Mouse (Mus musculus): Measurements from ENCODE around the gene Vmn1r203. TPM values are rescaled to one million over a fixed set of nuclear protein-coding genes. Genes with fewer than 3 reads are reported as not detected.
"Not testable (repeated sequence)": the region's sequence is repeated elsewhere in the genome, so short reads cannot be mapped to it uniquely, and the experiment has no call there.

Gene Vmn1r203
- not detected in 2 replicates for polyA plus RNA-seq (2014; fragmentation: Nextera tagmentation; extraction: Ambion mirVana)

DNA sequence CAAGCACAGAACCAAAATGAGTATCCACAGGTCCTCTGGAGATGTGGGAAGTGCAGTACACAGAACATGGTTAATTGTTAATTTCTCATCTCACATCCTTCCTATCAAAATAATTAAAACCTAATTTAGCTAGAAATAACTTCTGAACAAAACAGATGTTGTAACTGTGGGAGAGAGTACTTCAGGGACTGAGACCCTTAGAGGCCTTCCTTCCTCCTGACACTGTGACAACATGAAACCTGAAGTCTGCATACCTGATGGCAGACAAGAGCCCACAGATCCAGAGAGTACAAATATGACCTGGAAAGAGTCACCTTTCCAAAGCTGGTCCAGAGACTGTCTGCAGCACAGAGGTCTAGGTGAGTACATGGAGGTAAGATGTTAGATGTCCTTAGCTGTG lies at the start of gene Vmn1r203:
Gene Vmn1r203, plus strand, starts transcription at position 301 of the 400 bp plus-strand sequence.
- Histone ChIP-seq H3K4me3 (ENCODE audit: low read length) (no peak within 1 kb of the TSS), H3K4me2 (replicated peaks; ENCODE audit: low read depth, low read length) (no peak within 1 kb of the TSS), H3K9ac (ENCODE audit: low read depth, low read length) (no peak within 1 kb of the TSS), H3K36me3 (ENCODE audit: control insufficient read depth, insufficient read depth, low read length) (no peaks in the 10 kb centered on the region), H3K27me3 (ENCODE audit: control insufficient read depth, insufficient read depth, low read length) (no peaks in the 10 kb centered on the region), H3K27ac (ENCODE audit: low read depth, low read length) (no peak within 1 kb of the TSS), H3K9me3 (ENCODE audit: control insufficient read depth, low read length) (no peaks in the 10 kb centered on the region), H3K4me1 (ENCODE audit: control insufficient read depth, insufficient read depth, low read length) (no peaks in the 10 kb centered on the region)
- no peak for ATAC-seq (ENCODE audit: low FRiP score, low TSS enrichment)

DNA sequence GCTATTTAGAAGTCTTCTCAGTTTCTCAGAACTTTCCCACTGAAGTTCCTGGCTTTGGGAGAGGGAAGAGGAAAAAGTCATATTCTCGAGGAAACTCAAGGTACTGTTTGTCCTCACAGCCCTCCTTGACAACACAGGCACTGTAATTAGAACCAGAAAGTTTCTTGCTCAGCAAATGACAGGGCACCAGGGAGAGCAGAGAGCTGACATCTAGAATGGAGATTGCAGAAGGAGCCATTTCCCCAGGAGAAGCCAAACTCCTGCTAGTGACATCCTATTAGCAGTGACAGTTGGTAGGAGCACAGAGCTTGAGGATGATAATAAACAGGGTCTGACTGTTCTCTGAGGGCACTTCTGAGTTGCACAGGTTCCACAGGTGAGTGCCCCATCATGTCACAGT lies 46.3 kb upstream of the Vmn1r203 start, which contains the start of gene Vmn1r201:
Gene Vmn1r201, plus strand, starts transcription at position 301 of the 400 bp plus-strand sequence.
- H3K9ac ChIP-seq (ENCODE audit: low read depth, low read length), result no peak within 1 kb of the TSS
- no peak for ATAC-seq (ENCODE audit: low FRiP score, low TSS enrichment)
- H3K4me1 ChIP-seq (ENCODE audit: control insufficient read depth, insufficient read depth, low read length), result no peaks in the 10 kb centered on the region
- H3K4me2 ChIP-seq (replicated peaks; ENCODE audit: low read depth, low read length), result no peak within 1 kb of the TSS
- H3K4me3 ChIP-seq (ENCODE audit: low read length), result no peak within 1 kb of the TSS
- no peaks in the 10 kb centered on the region for H3K36me3 ChIP-seq (ENCODE audit: control insufficient read depth, insufficient read depth, low read length)
- H3K27ac ChIP-seq (ENCODE audit: low read depth, low read length), result no peak within 1 kb of the TSS
- H3K27me3 ChIP-seq (ENCODE audit: control insufficient read depth, insufficient read depth, low read length), result no peaks in the 10 kb centered on the region
- WGBS, result 57% methylated on average over 1 of the region's 1 CpGs
- no peaks in the 10 kb centered on the region for H3K9me3 ChIP-seq (ENCODE audit: control insufficient read depth, low read length)

- Histone ChIP-seq H3K27ac (ENCODE audit: low read depth, low read length) (no peak overlapping the region), H3K9ac (ENCODE audit: low read depth, low read length) (no peak overlapping the region), H3K4me3 (ENCODE audit: low read length) (no peak overlapping the region), H3K9me3 (ENCODE audit: control insufficient read depth, low read length) (no peaks in the 10 kb centered on the region), H3K4me2 (replicated peaks; ENCODE audit: low read depth, low read length) (no peak overlapping the region), H3K27me3 (ENCODE audit: control insufficient read depth, insufficient read depth, low read length) (no peaks in the 10 kb centered on the region), H3K36me3 (ENCODE audit: control insufficient read depth, insufficient read depth, low read length) (no peaks in the 10 kb centered on the region), H3K4me1 (ENCODE audit: control insufficient read depth, insufficient read depth, low read length) (no peaks in the 10 kb centered on the region)
- 73% methylated on average over 3 of the region's 3 CpGs for WGBS
- no peak for ATAC-seq (ENCODE audit: low FRiP score, low TSS enrichment)
Measured at GRCm38 (mm10) chr13:22502431-22502830, 15.5 kb upstream of the Vmn1r203 start.

DNA sequence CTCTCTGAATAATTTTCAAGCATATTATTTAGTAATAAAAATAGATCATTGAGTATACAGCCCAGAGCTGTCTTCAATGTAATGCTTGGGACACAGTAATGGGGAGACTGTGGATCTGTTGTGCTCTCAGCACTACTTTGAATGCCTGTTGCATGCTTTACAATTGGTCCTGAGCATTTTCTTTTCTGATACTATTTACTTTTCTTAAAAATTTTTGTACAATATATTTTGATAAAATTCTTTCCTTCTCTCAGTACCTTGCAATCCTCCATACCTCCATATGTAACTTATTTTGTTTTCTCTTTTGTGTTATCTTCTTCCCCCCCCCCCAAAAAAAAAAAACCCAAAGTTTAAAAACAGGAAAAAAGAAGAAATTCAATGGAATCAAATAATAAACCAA lies 12.6 kb upstream of the Vmn1r203 start, which contains the start of gene Vmn1r202:
Gene Vmn1r202, minus strand, starts transcription at position 101 of the 400 bp plus-strand sequence.
- no peak within 1 kb of the TSS for H3K9ac ChIP-seq (ENCODE audit: low read depth, low read length)
- H3K36me3 ChIP-seq (ENCODE audit: control insufficient read depth, insufficient read depth, low read length), result no peaks in the 10 kb centered on the region
- no peaks in the 10 kb centered on the region for H3K27me3 ChIP-seq (ENCODE audit: control insufficient read depth, insufficient read depth, low read length)
- no peak within 1 kb of the TSS for H3K27ac ChIP-seq (ENCODE audit: low read depth, low read length)
- no peak for ATAC-seq (ENCODE audit: low FRiP score, low TSS enrichment)
- H3K4me2 ChIP-seq (replicated peaks; ENCODE audit: low read depth, low read length), result no peak within 1 kb of the TSS
- no peaks in the 10 kb centered on the region for H3K4me1 ChIP-seq (ENCODE audit: control insufficient read depth, insufficient read depth, low read length)
- no peak within 1 kb of the TSS for H3K4me3 ChIP-seq (ENCODE audit: low read length)
- H3K9me3 ChIP-seq (ENCODE audit: control insufficient read depth, low read length), result no peaks in the 10 kb centered on the region

GRCm38 (mm10) chr13:22552898-22553297 lies 35.0 kb downstream of the Vmn1r203 start, which contains the start of gene Vmn1r204:
Vmn1r204 (plus strand) TSS chr13:22553198.
- H3K27ac ChIP-seq (ENCODE audit: low read depth, low read length); H3K9ac ChIP-seq (ENCODE audit: low read depth, low read length); H3K36me3 ChIP-seq (ENCODE audit: control insufficient read depth, insufficient read depth, low read length); H3K4me2 ChIP-seq (replicated peaks; ENCODE audit: low read depth, low read length); H3K27me3 ChIP-seq (ENCODE audit: control insufficient read depth, insufficient read depth, low read length); H3K4me1 ChIP-seq (ENCODE audit: control insufficient read depth, insufficient read depth, low read length); H3K9me3 ChIP-seq (ENCODE audit: control insufficient read depth, low read length); H3K4me3 ChIP-seq (ENCODE audit: low read length); ATAC-seq (ENCODE audit: low FRiP score, low TSS enrichment): not testable (repeated sequence)
- WGBS, result 56% methylated on average over 1 of the region's 1 CpGs

GRCm38 (mm10) chr13:22574911-22575310 lies 57.0 kb downstream of the Vmn1r203 start:
- H3K4me1 ChIP-seq (ENCODE audit: control insufficient read depth, insufficient read depth, low read length); H3K4me3 ChIP-seq (ENCODE audit: low read length); H3K9me3 ChIP-seq (ENCODE audit: control insufficient read depth, low read length); H3K9ac ChIP-seq (ENCODE audit: low read depth, low read length); H3K36me3 ChIP-seq (ENCODE audit: control insufficient read depth, insufficient read depth, low read length); H3K27me3 ChIP-seq (ENCODE audit: control insufficient read depth, insufficient read depth, low read length); H3K4me2 ChIP-seq (replicated peaks; ENCODE audit: low read depth, low read length); ATAC-seq (ENCODE audit: low FRiP score, low TSS enrichment); H3K27ac ChIP-seq (ENCODE audit: low read depth, low read length): not testable (repeated sequence)
- WGBS, result 83% methylated on average over 3 of the region's 3 CpGs

Other genes starting within 250 kb of the Vmn1r203 start
- gene Vmn1r195, start 247.6 kb upstream of the Vmn1r203 start, polyA plus RNA-seq (2014; fragmentation: Nextera tagmentation; extraction: Ambion mirVana), result not detected in 2 replicates
- not detected in 2 replicates for gene Vmn1r196, start 228.2 kb upstream of the Vmn1r203 start, polyA plus RNA-seq (2014; fragmentation: Nextera tagmentation; extraction: Ambion mirVana)
- not detected in 2 replicates for gene Vmn1r197, start 193.5 kb upstream of the Vmn1r203 start, polyA plus RNA-seq (2014; fragmentation: Nextera tagmentation; extraction: Ambion mirVana)
- gene Vmn1r198, start 167.8 kb upstream of the Vmn1r203 start, polyA plus RNA-seq (2014; fragmentation: Nextera tagmentation; extraction: Ambion mirVana), result not detected in 2 replicates
- gene Vmn1r199, start 138.3 kb upstream of the Vmn1r203 start, polyA plus RNA-seq (2014; fragmentation: Nextera tagmentation; extraction: Ambion mirVana), result not detected in 2 replicates
- gene Vmn1r200, start 127.7 kb upstream of the Vmn1r203 start, polyA plus RNA-seq (2014; fragmentation: Nextera tagmentation; extraction: Ambion mirVana), result not detected in 2 replicates
- not detected in 2 replicates for gene Vmn1r201, start 46.2 kb upstream of the Vmn1r203 start, polyA plus RNA-seq (2014; fragmentation: Nextera tagmentation; extraction: Ambion mirVana)
- not detected in 2 replicates for gene Vmn1r202, start 12.7 kb upstream of the Vmn1r203 start, polyA plus RNA-seq (2014; fragmentation: Nextera tagmentation; extraction: Ambion mirVana)
- not detected in 2 replicates for gene Vmn1r204, start 35.1 kb downstream of the Vmn1r203 start, polyA plus RNA-seq (2014; fragmentation: Nextera tagmentation; extraction: Ambion mirVana)
- not detected in 2 replicates for gene Vmn1r205, start 74.9 kb downstream of the Vmn1r203 start, polyA plus RNA-seq (2014; fragmentation: Nextera tagmentation; extraction: Ambion mirVana)
- gene Vmn1r206, start 106.1 kb downstream of the Vmn1r203 start, polyA plus RNA-seq (2014; fragmentation: Nextera tagmentation; extraction: Ambion mirVana), result not detected in 2 replicates
- gene Vmn1r207-ps, start 211.5 kb downstream of the Vmn1r203 start, polyA plus RNA-seq (2014; fragmentation: Nextera tagmentation; extraction: Ambion mirVana), result not detected in 2 replicates